Mouse (Mus musculus) retina, adult 2 months (tissue): ENCODE data around the gene Tex26.

Experiments
- DNase-seq: peaks from one replicate; pipeline ENCODE4 v3.0.0-alpha.2; 2012; ENCODE audit warnings: low read depth, low spot score

Gene Tex26

DNA sequence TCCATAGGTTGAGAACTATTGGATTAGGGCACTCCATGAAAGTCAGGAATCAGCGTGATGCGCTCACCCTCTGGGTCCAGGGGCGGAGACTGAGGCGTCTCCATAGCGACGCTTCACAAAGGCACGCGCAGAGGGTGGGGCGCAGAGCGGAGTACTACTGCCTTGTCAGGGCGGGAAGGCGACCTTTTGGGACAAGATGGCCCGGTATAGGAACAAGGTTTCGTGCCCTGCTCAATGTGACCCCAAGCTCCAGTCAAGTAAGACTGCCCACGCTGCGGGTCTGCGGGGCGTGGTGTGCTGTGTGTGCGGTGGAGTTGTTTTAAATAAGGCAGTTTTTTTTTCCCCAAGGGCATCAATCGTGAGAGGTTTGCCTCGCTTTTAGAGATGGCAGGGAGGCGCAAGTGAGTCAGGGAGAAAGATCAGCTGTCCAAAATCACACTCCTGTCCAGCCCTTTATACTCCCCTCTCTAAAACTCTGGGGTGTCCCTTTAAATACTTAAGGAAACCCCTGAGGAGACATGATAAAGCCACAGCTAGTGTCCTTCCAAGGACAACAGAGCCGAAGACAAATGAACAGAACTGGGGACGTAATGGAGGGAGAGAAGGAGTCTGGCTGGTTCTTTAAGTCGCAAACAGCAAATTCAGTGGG lies at the start of gene Tex26:
Gene Tex26, plus strand, starts transcription at position 130 of the 649 bp plus-strand sequence.
- no peak for DNase-seq

GRCm38 (mm10) chr5:149391574-149392375 lies 47.7 kb upstream of the Tex26 start:
- DNase-seq = no peak

GRCm38 (mm10) chr5:149392420-149392988 lies 47.0 kb upstream of the Tex26 start:
- no peak for DNase-seq

- DNase-seq = no peak
These were observed 37.9 kb upstream of the Tex26 start for GRCm38 (mm10) chr5:149401446-149401975.

GRCm38 (mm10) chr5:149402029-149402428 lies 37.4 kb upstream of the Tex26 start:
- no peak for DNase-seq

DNA sequence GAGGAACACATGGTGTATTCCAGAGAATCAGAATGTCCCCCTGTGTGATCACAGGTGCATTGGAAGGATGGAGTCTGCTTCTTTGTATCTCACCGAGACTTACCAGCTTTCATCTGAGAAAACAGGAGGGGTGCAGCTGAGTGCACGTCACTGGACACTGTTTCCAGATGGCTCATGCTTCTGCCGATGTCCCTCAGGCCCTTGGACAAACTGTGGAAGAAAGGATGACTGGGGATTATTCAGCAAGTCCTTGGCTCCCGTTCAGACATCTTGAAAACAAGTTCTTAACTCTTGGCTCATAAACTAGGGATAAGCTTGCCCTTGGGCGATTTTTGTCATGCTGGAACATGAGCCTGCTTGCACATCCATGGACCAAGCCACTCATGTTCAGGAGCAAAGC lies 36.1 kb upstream of the Tex26 start:
- DNase-seq = no peak

GRCm38 (mm10) chr5:149404710-149405109 lies 34.8 kb upstream of the Tex26 start:
- DNase-seq = no peak

DNA sequence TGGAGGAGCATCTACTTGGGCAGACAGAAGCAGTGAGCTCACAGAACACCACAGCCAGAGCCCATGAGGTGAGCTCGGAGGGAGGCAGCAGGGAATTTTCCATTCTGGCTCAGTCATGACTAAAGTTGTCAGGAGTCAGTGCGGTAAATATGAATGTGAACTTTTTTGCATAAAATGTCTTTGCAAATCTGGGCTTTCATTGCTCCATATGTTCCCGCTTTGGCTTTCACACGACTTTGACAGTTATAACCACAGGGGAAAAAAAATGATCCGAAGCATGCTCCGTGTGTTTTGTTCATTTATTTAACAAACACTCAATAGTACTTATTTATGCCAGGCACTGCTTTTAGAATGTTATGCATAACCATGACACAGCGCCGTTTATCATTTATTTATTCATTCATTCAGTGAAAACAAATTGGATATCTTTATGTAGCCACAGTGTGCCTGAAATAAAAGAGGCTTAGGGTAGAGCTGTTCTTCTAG lies 32.6 kb upstream of the Tex26 start:
- DNase-seq = no peak

GRCm38 (mm10) chr5:149409502-149409901 lies 30.0 kb upstream of the Tex26 start:
- no peak for DNase-seq

- DNase-seq = no peak
These were observed 27.8 kb upstream of the Tex26 start, which contains the start of gene Medag for GRCm38 (mm10) chr5:149411509-149412193. TSS of gene Medag (plus strand) at chr5:149411749.

- DNase-seq = no peak
These were observed 27.3 kb upstream of the Tex26 start for GRCm38 (mm10) chr5:149412194-149412575.

GRCm38 (mm10) chr5:149412671-149413070 lies 26.8 kb upstream of the Tex26 start:
- no peak for DNase-seq

- DNase-seq = no peak
These were observed 24.9 kb upstream of the Tex26 start for GRCm38 (mm10) chr5:149414369-149415167.

DNA sequence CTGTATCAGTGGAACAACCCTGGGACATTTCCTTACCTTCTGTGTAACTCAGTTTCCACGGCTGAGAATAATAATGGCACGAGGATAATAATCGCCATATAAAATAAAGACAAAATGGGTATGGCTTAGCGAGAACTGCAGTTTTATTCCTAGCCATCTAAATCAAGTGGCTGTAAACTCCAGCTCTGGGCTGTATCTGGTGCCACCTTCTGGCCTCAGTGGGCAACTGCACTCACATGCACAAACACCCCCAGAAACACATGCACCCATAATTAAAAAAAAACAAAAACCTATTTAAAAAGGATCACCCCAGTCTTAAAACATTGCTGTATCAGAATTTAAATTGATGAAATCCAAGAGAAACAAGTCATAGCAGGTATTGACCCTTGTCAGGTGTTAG lies 22.1 kb upstream of the Tex26 start:
- DNase-seq = no peak

- no peak for DNase-seq
These were observed 12.9 kb upstream of the Tex26 start for GRCm38 (mm10) chr5:149426525-149426924.

GRCm38 (mm10) chr5:149427277-149428060 lies 12.0 kb upstream of the Tex26 start:
- DNase-seq = no peak

GRCm38 (mm10) chr5:149428347-149428746 lies 11.1 kb upstream of the Tex26 start:
- no peak for DNase-seq

DNA sequence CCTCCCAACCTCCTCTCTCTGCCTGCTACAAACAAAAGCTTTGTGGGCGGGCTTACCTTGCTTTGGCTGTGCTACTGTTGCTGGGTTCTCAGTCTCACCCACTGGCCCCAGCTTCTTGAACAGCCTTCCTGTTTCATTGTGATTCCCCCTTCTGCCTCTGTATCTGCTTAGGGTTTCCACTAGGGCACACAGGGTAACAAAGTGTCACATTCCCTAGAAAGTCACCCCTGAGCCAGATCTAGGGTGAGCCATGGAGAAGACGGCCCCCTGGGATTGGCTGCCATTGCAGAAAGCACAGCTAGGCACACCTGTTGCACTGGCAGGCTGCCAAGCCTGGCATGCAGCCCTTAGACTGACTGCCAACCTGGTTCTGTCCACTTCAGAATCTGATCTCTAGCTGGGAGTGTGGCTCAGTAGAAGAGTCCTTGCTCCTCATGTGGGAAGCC lies 10.6 kb upstream of the Tex26 start:
- no peak for DNase-seq

DNA sequence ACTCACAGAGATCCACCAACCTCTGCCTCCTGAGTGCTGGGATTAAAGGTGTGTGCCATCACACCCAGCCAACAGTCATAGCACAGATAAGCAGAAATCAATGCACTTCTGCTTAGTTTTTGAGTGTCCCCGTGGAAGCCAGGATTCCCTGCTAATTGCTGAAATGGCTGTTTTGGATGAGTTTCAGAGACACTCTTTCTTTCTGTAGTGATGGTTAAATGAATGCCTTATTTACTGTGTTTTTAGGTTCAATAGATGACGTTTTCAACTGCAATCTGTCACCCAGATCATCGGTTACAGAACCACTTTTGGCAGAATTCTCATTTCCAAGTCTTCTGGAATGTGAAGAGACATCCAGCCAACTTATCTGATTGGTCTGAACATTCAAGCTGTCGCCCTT lies 9.9 kb upstream of the Tex26 start:
- DNase-seq = no peak

GRCm38 (mm10) chr5:149430943-149431342 lies 8.5 kb upstream of the Tex26 start:
- DNase-seq = no peak
